ENCODE assay signal across 16 mouse cellular contexts in the genomic region with DNA sequence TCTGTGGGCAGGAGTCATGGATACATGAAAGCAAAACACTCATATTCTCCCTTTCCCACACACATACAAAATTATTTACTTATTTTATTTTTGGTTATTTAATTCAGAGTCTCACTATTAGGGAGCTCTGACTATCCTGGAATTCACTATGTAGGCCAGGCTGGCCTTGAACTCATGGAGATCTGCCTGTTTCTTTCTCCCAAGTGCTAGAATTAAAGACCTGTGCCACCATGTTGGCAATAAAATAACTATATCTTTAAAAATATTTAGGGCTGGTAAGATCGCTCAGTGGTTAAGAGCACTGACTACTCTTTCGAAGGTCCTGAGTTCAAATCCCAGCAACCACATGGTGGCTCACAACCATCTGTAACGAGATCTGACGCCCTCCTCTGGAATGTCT.
"Had no signal": no experiment of that assay in that cellular context is flagged by ENCODE, and none has a peak within 500 bp of the region (broad histone marks: within the 10 kb centered on the region; RNA-seq: fewer than 3 reads in every experiment).

No protein-coding gene starts in this region.

- H3K4me3 ChIP-seq: neural tube, embryonic 13.5 days; neural tube, embryonic 15.5 days; stomach, embryonic 15.5 days had no signal

- H3K27ac ChIP-seq: neural tube, embryonic 13.5 days; neural tube, embryonic 15.5 days; stomach, embryonic 15.5 days; stomach, postnatal 0 days had no signal

- H3K9ac ChIP-seq: neural tube, embryonic 13.5 days; neural tube, embryonic 15.5 days; stomach, embryonic 15.5 days had no signal

- H3K27me3 ChIP-seq: neural tube, embryonic 13.5 days; neural tube, embryonic 15.5 days; stomach, embryonic 15.5 days had no signal

- H3K9me3 ChIP-seq: neural tube, embryonic 13.5 days; neural tube, embryonic 15.5 days; stomach, embryonic 15.5 days had no signal

- H3K4me2 ChIP-seq: neural tube, embryonic 13.5 days; neural tube, embryonic 15.5 days; stomach, embryonic 15.5 days had no signal

- DNase-seq: retina, postnatal 1 day; right cerebral cortex, adult 18-20 months; right cerebral cortex, postnatal 14 days; right cerebral cortex, postnatal 25 days; right cerebral cortex, postnatal 4 days; spleen, adult 18-20 months; thymus, adult 18-20 months; thymus, adult 2 months; thymus, postnatal 14 days; thymus, postnatal 25 days; thymus, postnatal 36 days; thymus, postnatal 4 days had no signal
